Mouse (Mus musculus) CD4-positive helper T cell, adult 2 months (primary cell): Measurements from ENCODE around the gene Eef1akmt2.

Experiments used
- DNase-seq: peaks from one replicate; pipeline ENCODE4 v3.0.0-alpha.2; 2012; ENCODE audit warnings: low read depth, missing footprints, low spot score

Gene Eef1akmt2

DNA sequence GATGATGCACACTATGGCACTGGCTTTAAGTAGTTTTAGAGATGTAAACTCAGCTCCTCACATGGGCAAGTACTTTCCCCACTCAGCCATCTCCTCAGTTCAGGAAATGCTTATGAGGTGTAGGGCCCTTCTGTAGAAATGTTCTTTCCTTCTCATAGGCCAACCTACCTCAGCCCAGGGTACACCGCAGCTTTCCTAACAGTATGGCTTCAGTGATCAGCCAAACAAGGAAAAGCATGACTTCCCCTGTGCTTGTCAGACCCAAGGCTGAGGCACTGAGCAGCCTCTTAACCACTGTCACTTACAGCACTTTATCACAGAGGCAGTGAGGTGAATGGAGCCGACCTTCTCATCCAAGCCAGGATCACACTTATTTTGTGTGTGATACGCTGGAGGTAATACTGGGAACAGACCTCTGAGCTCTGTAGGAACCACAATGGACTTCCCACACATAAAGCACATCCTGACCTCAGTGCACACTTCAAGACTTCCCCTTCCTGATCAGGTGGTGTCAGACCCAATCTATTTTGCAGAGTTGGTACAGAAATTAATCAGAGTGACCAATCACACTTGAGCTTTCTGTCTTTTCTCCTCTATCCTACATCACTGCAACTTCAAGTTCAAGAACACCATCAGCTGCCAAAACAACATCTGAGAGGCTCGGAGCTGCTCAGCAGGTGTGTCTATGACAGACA is 64.8 kb downstream of the Eef1akmt2 start:
- DNase-seq, result no peak

DNA sequence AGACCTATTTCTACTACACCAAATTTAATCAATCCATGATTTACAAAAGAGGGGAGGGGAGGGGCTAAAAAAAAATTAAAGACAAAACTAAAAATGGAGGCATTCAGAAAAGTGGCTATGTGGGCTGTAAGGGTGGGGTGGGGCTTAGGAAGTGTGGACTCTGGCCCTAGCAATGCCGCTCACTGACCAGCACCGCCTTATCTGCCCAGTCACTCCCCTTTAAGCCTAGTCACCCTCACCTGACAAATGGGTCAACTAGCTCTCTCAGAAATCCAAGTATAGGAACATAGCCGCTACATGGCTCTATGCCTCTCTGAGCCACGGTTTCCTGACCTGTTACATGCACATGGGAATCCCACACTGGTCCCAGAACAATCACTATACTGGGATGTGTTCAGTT is 65.5 kb downstream of the Eef1akmt2 start:
- DNase-seq, result no peak

DNA sequence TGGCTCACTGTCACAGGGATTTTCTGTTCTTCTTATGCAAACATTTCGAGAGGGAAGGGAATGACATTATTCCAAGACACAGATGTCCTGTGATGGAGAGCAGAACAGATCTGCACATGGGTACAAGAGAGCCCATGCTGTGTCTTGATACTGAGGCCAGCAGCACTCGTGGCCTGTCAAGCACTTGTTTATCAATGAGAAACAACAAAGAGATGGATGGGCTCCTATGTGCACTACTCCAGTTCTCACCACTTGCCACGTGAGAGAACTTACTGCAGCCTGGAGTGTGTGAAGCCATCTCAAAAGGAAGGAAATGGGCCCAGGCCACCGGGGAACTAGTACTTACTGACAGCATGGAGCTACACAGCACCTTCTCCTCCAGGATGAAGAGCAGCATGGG is 66.0 kb downstream of the Eef1akmt2 start:
- DNase-seq, result no peak

DNA sequence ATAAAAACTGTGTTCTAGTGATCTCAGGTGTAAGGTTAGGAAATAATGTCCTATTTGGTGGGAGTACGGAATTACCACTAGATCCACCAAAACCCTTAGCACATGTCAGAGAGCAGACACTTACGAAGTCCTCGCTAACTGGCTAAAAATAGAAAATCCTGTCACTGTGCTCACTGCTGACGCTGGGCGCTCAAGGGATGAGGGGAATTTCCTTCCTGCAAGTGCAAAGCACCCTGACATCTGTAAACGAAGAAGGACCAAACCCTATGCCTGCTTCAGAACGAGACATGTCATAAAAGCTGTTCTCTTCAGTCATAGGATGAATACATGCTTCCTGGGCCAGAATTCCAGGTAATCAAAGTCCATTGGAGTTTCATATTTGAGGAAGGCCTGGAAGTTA is 66.5 kb downstream of the Eef1akmt2 start:
- DNase-seq, result no peak

DNA sequence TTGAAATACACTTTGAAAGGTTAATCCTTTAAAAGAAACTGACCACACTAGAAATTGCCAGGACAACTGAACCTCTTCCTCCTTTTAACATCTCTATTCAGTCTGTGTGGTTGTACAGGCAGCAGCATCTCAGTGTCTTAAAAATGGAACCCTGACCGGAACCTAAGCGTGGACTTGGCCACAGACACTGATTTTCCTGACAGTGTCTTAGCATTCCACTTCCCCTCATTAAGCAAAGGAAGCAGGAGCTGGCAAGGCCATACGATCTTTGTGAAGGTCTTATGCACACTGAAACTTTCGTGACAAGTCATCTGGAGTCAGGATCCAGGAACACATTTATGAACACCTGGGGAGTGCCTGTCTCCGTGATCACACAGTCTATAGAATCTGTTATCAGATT is 68.4 kb downstream of the Eef1akmt2 start:
- DNase-seq, result no peak

DNA sequence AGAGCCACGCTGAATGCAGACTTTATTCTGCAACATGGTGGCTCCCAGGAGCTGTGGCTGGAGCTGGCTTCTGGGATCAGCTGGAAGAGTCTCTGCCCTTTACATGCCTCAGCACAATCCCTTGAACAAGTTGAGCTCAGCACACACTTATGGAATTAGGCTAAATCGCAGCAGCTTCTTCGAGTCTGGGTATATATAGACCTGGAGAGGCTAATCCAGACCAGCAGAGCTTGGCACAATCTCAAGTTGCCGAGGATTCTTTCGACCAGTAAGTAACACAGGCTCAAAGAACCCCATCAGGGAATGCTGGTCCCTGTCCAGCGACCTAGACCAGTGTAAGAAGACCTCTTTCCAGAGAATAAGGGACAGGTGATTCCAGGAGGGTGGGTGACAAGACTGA is 70.6 kb downstream of the Eef1akmt2 start:
- no peak for DNase-seq

DNA sequence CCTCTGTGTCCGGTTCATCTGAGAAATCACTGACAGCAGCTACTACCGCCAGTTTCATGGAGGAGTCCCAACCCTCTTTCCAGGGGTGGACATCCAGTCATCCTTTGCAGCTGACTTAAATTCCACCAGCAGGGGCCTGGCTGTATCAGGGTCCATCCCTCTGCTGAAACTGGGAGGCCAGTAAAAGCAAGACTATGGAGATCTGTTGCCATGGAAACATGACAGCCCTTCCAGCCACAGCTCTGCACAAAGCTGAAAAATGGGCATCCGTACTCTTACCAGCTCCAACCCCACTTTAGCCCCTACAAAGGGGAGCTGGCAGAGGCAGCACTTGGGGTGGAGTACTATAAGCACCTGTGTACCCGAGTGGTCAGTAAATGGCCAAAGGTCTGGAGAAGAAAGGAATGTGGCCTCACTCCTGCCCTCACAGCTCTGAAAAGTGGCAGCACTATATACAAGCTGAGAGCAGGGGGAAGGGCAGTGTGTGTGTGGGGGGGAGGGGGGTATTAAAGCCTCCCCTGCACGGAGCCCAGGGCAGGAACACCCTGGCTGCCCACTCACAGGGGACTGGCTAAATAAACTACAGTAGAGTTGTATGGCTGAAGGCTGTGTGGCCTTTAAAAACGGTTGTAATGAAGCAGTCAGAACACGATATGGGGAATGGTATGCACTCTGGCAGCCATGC is 71.2 kb downstream of the Eef1akmt2 start:
- no peak for DNase-seq

DNA sequence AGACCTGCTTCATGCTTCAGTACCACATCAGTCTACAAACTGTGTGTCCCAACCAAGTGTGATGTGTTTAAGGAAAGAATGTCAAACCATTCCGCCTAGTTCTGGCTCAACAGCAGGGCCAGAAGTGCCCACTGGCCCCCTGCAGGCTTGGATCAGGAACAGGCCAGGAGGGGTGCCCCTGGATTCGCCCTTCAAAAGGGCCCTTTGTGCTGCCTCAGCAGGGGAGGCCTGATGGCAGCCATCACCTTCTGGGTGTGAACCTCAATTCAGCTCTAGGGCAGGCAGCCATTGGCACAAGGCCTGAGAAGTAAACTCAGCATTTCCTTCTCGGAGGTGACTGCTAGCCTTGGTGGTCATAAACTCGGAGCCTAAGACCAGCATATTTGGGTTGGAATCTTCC is 71.9 kb downstream of the Eef1akmt2 start:
- DNase-seq, result no peak

DNA sequence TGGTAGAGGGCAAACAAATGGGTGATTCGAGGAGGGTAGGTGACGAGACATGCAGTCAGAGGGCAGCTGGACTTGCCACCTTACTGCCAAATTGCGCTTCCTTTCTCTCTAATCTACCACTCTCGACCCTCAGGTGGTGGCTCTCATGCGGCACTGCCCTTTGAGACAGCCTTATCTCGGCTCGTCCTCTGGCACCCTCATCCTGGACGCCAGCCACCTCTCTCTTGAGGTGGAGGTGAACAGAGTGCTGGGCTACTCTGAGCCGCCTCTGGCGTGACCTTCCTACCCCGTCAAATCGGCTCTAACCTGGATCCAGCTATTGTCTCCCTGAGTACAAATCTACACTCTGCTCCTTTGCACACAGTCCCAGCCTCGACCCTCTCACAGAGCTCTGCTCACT is 73.8 kb downstream of the Eef1akmt2 start:
- DNase-seq, result no peak

DNA sequence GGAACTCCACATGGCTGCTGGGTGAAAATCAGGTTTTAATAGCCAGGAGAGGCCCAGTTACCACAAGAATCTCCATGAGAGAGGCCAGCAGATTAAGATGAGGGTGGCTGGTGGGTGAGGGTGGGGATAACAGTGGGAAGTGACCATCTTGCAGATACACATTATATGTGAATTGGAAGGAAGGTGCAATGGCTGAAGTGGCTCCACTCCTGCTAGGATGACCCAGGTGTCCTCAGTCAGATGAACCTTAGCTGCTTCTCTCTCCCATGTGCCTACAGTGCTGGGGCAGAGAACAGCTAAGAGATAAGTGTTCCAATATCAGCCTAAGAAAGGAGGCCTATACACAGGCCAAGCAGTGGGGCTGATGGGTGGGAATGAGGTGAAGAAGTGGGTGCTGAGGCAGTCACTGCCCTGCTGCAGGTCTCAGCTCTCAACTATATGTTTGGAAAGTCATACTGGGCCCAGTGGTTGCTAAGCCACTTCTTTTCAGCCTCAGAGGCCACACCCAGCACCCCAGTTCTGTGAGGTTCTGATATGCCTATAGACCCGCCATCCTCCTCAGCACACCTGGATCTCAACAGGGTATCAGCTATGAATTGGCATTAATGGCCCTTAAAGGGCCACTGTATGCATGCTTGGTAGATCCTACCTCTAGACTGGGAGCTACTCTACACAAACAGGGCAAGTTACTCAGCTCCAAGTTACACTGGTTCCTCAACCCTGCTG is 74.6 kb downstream of the Eef1akmt2 start:
- no peak for DNase-seq
